In genomic region chr14:28126842-28127241, GRCm38 (mm10) we compare ENCODE assay signal across 27 mouse cellular contexts.
DNase-seq lines count a peak whose midpoint lies in the region; ATAC-seq and TF ChIP-seq lines count a peak whose summit lies in the region.
"Had no signal": no experiment of that assay in that cellular context is flagged by ENCODE, and none has a peak within 500 bp of the region (broad histone marks: within the 10 kb centered on the region; RNA-seq: fewer than 3 reads in every experiment).

No protein-coding gene starts in this region.

- no peak for TF ChIP-seq POLR2A in heart, adult 2 months (IDR thresholded peaks at IDR 0.05; ENCODE audit: insufficient read depth, low read depth, low read length)

- no peaks in the 10 kb centered on the region for H3K27me3 ChIP-seq in heart, embryonic 12.5 days (replicated peaks)
- H3K27me3 ChIP-seq in heart, adult 2 months (ENCODE audit: control insufficient read depth, insufficient read depth, low read length): no peaks in the 10 kb centered on the region
- no peaks in the 10 kb centered on the region for H3K27me3 ChIP-seq in intestine, embryonic 14.5 days (replicated peaks; ENCODE audit: control insufficient read depth, insufficient read depth, low read length)
- no peaks in the 10 kb centered on the region; the same call in 1 of the 2 replicates for H3K27me3 ChIP-seq in intestine, embryonic 15.5 days (replicated peaks)
- H3K27me3 ChIP-seq in embryonic facial prominence, embryonic 10.5 days (replicated peaks; ENCODE audit: low read depth, poor library complexity, severe bottlenecking): 0 out of 2 replicates have a peak, but pooled peaks cover 3% of the 10 kb centered on the region
- no peaks in the 10 kb centered on the region for H3K27me3 ChIP-seq in limb, embryonic 11.5 days (ENCODE audit: control insufficient read depth, insufficient read depth, low read length)
- H3K27me3 ChIP-seq in hindbrain, embryonic 14.5 days (ENCODE audit: control insufficient read depth, insufficient read depth, low read length): no peaks in the 10 kb centered on the region
- H3K27me3 ChIP-seq: CH12.LX; forebrain, embryonic 13.5 days; limb, embryonic 12.5 days; liver, embryonic 13.5 days; lung, embryonic 15.5 days; midbrain, embryonic 15.5 days; neural tube, embryonic 12.5 days; Patski had no signal

- DNase-seq in heart, adult 2 months: no peak
- peak; percentile 52 for DNase-seq in intestine, embryonic 14.5 days (ENCODE audit: low spot score)
- DNase-seq in embryonic facial prominence, embryonic 10.5 days (ENCODE audit: low spot score): peak; percentile 16
- DNase-seq in limb, embryonic 11.5 days (ENCODE audit: low spot score): peak; percentile 55
- DNase-seq in retina, embryonic 14.5 days (ENCODE audit: low spot score): no peak
- DNase-seq in hindbrain, embryonic 14.5 days (ENCODE audit: low spot score): no peak
- DNase-seq: adrenal gland, postnatal 36 days; cerebellum, adult 9-11 months; gastrocnemius, adult 2 months; kidney, adult 2 months; liver, embryonic 13.5 days; retina, postnatal 1 day; right cerebral cortex, postnatal 25 days; spleen, adult 18-20 months; thymus, postnatal 25 days had no signal

- no peaks in the 10 kb centered on the region for H3K9me3 ChIP-seq in heart, embryonic 12.5 days (replicated peaks)
- H3K9me3 ChIP-seq in intestine, embryonic 14.5 days (ENCODE audit: control insufficient read depth, low read length): no peaks in the 10 kb centered on the region
- H3K9me3 ChIP-seq in intestine, embryonic 15.5 days: no peaks in the 10 kb centered on the region
- no peaks in the 10 kb centered on the region for H3K9me3 ChIP-seq in embryonic facial prominence, embryonic 10.5 days
- H3K9me3 ChIP-seq in limb, embryonic 11.5 days (ENCODE audit: control insufficient read depth, low read length): no peaks in the 10 kb centered on the region
- no peaks in the 10 kb centered on the region for H3K9me3 ChIP-seq in hindbrain, embryonic 14.5 days (ENCODE audit: control insufficient read depth, low read length)
- H3K9me3 ChIP-seq: forebrain, embryonic 13.5 days; limb, embryonic 12.5 days; liver, embryonic 13.5 days; lung, embryonic 15.5 days; midbrain, embryonic 15.5 days; neural tube, embryonic 12.5 days had no signal

- H3K79me2 ChIP-seq in heart, adult 2 months (replicated peaks; ENCODE audit: control insufficient read depth, insufficient read depth, low read length): no peaks in the 10 kb centered on the region

- no peak overlapping the region for H3K4me3 ChIP-seq in heart, embryonic 12.5 days
- H3K4me3 ChIP-seq in heart, adult 2 months: no peak overlapping the region
- no peak overlapping the region for H3K4me3 ChIP-seq in intestine, embryonic 14.5 days (ENCODE audit: low read depth, low read length)
- H3K4me3 ChIP-seq in intestine, embryonic 15.5 days (replicated peaks): no peak overlapping the region
- no peak overlapping the region for H3K4me3 ChIP-seq in embryonic facial prominence, embryonic 10.5 days
- H3K4me3 ChIP-seq in limb, embryonic 11.5 days (ENCODE audit: low read depth, low read length): no peak overlapping the region
- no peak overlapping the region for H3K4me3 ChIP-seq in hindbrain, embryonic 14.5 days (replicated peaks; ENCODE audit: low read length)
- H3K4me3 ChIP-seq: forebrain, embryonic 13.5 days; gastrocnemius, adult 2 months; limb, embryonic 12.5 days; liver, embryonic 13.5 days; lung, embryonic 15.5 days; midbrain, embryonic 15.5 days; neural tube, embryonic 12.5 days had no signal

- intact Hi-C loops in heart, adult 2 months (cut with DNase I): no loop called here

- TF ChIP-seq EP300 in heart, adult 2 months (IDR thresholded peaks at IDR 0.05; ENCODE audit: insufficient read depth, low read depth, low read length): no peak

- WGBS in heart, embryonic 12.5 days: 37% methylated on average over 8 of the region's 8 CpGs
- WGBS in heart, adult 2 months: 74% methylated on average over 8 of the region's 8 CpGs
- 30% methylated on average over 8 of the region's 8 CpGs for WGBS in intestine, embryonic 14.5 days
- WGBS in intestine, embryonic 15.5 days: 51% methylated on average over 8 of the region's 8 CpGs
- WGBS in embryonic facial prominence, embryonic 10.5 days: 84% methylated on average over 8 of the region's 8 CpGs
- whole genome bisulfite sequencing in limb, embryonic 11.5 days: 52% methylated on average over 8 of the region's 8 CpGs
- WGBS in hindbrain, embryonic 14.5 days: 94% methylated on average over 8 of the region's 8 CpGs

- H3K9ac ChIP-seq in heart, embryonic 12.5 days: no peak overlapping the region
- H3K9ac ChIP-seq in heart, adult 2 months (ENCODE audit: low read depth, low read length): no peak overlapping the region
- no peak overlapping the region for H3K9ac ChIP-seq in intestine, embryonic 14.5 days (ENCODE audit: low read length)
- H3K9ac ChIP-seq in intestine, embryonic 15.5 days: no peak overlapping the region
- H3K9ac ChIP-seq in limb, embryonic 11.5 days (ENCODE audit: low read length): no peak overlapping the region
- H3K9ac ChIP-seq in hindbrain, embryonic 14.5 days: no peak overlapping the region
- H3K9ac ChIP-seq: forebrain, embryonic 13.5 days; limb, embryonic 12.5 days; liver, embryonic 13.5 days; lung, embryonic 15.5 days; midbrain, embryonic 15.5 days; neural tube, embryonic 12.5 days had no signal

- TF ChIP-seq CTCF in heart, adult 2 months (IDR thresholded peaks at IDR 0.05): no peak

- peak; percentile 82 for ATAC-seq in heart, embryonic 12.5 days (ENCODE audit: insufficient number of reproducible peaks, low FRiP score)
- ATAC-seq in intestine, embryonic 14.5 days (replicated peaks; ENCODE audit: low FRiP score, low TSS enrichment, low read depth): no peak
- ATAC-seq in intestine, embryonic 15.5 days: no peak
- ATAC-seq in limb, embryonic 11.5 days (ENCODE audit: insufficient number of reproducible peaks, low FRiP score, low TSS enrichment, low read depth): no peak
- no peak for ATAC-seq in hindbrain, embryonic 14.5 days (ENCODE audit: low FRiP score)
- ATAC-seq: forebrain, embryonic 13.5 days; midbrain, embryonic 15.5 days; Patski had no signal

- H3K36me3 ChIP-seq in heart, embryonic 12.5 days: no peaks in the 10 kb centered on the region
- no peaks in the 10 kb centered on the region for H3K36me3 ChIP-seq in heart, adult 2 months (ENCODE audit: control insufficient read depth, insufficient read depth, low read length)
- no peaks in the 10 kb centered on the region for H3K36me3 ChIP-seq in intestine, embryonic 14.5 days (ENCODE audit: control insufficient read depth, insufficient read depth, low read length)
- H3K36me3 ChIP-seq in intestine, embryonic 15.5 days: no peaks in the 10 kb centered on the region
- H3K36me3 ChIP-seq in embryonic facial prominence, embryonic 10.5 days (replicated peaks): no peaks in the 10 kb centered on the region
- no peaks in the 10 kb centered on the region for H3K36me3 ChIP-seq in limb, embryonic 11.5 days (ENCODE audit: control insufficient read depth, insufficient read depth, low read length)
- H3K36me3 ChIP-seq in hindbrain, embryonic 14.5 days (replicated peaks; ENCODE audit: control insufficient read depth, insufficient read depth): no peaks in the 10 kb centered on the region
- H3K36me3 ChIP-seq: G1E; limb, embryonic 12.5 days; liver, embryonic 13.5 days; lung, embryonic 15.5 days; neural tube, embryonic 12.5 days had no signal

- H3K4me2 ChIP-seq in heart, embryonic 12.5 days: no peak overlapping the region
- no peak overlapping the region for H3K4me2 ChIP-seq in intestine, embryonic 14.5 days (ENCODE audit: low read length)
- H3K4me2 ChIP-seq in intestine, embryonic 15.5 days (replicated peaks): no peak overlapping the region
- H3K4me2 ChIP-seq in limb, embryonic 11.5 days (ENCODE audit: low read depth, severe bottlenecking): no peak overlapping the region
- no peak overlapping the region for H3K4me2 ChIP-seq in hindbrain, embryonic 14.5 days (replicated peaks)
- H3K4me2 ChIP-seq: forebrain, embryonic 13.5 days; limb, embryonic 12.5 days; liver, embryonic 13.5 days; lung, embryonic 15.5 days; midbrain, embryonic 15.5 days; neural tube, embryonic 12.5 days had no signal

- peak overlapping the region; percentile 73 for H3K27ac ChIP-seq in heart, embryonic 12.5 days (ENCODE audit: poor library complexity, severe bottlenecking)
- no peak overlapping the region for H3K27ac ChIP-seq in heart, adult 2 months
- no peak overlapping the region for H3K27ac ChIP-seq in intestine, embryonic 14.5 days (ENCODE audit: low read depth)
- H3K27ac ChIP-seq in intestine, embryonic 15.5 days: no peak overlapping the region
- no peak overlapping the region for H3K27ac ChIP-seq in embryonic facial prominence, embryonic 10.5 days (replicated peaks)
- no peak overlapping the region for H3K27ac ChIP-seq in limb, embryonic 11.5 days (replicated peaks; ENCODE audit: low read depth, low read length)
- no peak overlapping the region for H3K27ac ChIP-seq in hindbrain, embryonic 14.5 days
- H3K27ac ChIP-seq: forebrain, embryonic 13.5 days; gastrocnemius, adult 2 months; kidney, postnatal 0 days; liver, embryonic 13.5 days; lung, embryonic 15.5 days; macrophage; midbrain, embryonic 15.5 days; neural tube, embryonic 12.5 days had no signal

- H3K4me1 ChIP-seq in heart, embryonic 12.5 days (replicated peaks): peaks cover 39% of the 10 kb centered on the region
- H3K4me1 ChIP-seq in heart, adult 2 months (ENCODE audit: control insufficient read depth, insufficient read depth, low read length): no peaks in the 10 kb centered on the region
- H3K4me1 ChIP-seq in intestine, embryonic 14.5 days (replicated peaks; ENCODE audit: control insufficient read depth, insufficient read depth, low read length): no peaks in the 10 kb centered on the region; the same call in 1 of the 2 replicates
- H3K4me1 ChIP-seq in intestine, embryonic 15.5 days (replicated peaks): no peaks in the 10 kb centered on the region
- no peaks in the 10 kb centered on the region for H3K4me1 ChIP-seq in embryonic facial prominence, embryonic 10.5 days
- H3K4me1 ChIP-seq in limb, embryonic 11.5 days (ENCODE audit: control insufficient read depth, insufficient read depth, low read length): 0 out of 2 replicates have a peak, but pooled peaks cover 5% of the 10 kb centered on the region
- H3K4me1 ChIP-seq in hindbrain, embryonic 14.5 days (replicated peaks; ENCODE audit: control insufficient read depth, insufficient read depth, low read length): no peaks in the 10 kb centered on the region
- H3K4me1 ChIP-seq: forebrain, embryonic 13.5 days; liver, embryonic 13.5 days; midbrain, embryonic 15.5 days; neural tube, embryonic 12.5 days had no signal

Comparison
In these comparisons a context has a peak if more than half of its experiments do, and no peak if none do; other contexts are left out.
1. DNase-seq: peak in intestine, embryonic 14.5 days (single experiment), embryonic facial prominence, embryonic 10.5 days (single experiment) and limb, embryonic 11.5 days (single experiment); none in heart, adult 2 months (0 of 2), retina, embryonic 14.5 days (single experiment) and hindbrain, embryonic 14.5 days (single experiment).